Comparison of ENCODE assay signal across 24 mouse cellular contexts in the genomic region with DNA sequence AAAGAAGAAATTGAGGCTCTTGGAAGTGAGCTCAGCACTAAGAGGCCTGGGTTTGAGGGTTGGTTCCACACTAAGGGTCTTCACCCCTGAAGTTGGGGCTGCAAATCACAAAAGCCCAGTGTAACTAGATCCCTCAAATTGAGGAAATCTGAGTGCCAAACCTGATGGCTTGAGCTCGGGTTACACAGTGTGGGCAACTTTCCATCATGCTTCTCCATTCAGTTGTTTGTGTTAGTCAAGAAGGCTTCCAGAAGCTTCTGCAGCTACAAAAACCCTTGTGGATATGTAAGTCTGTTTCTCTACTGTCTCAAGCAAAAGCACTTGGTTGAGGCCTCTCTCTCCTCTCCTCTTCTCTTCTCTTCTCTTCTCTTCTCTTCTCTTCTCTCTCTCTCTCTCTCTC. TPM values are rescaled to one million over a fixed set of nuclear protein-coding genes. Genes with fewer than 3 reads are reported as not detected.
A peak's percentile ranks its signal among the peaks of the same experiment; 100 is the strongest.
DNase-seq lines count a peak whose midpoint lies in the region; ATAC-seq lines count a peak whose summit lies in the region.
"Had no signal": no experiment of that assay in that cellular context is flagged by ENCODE, and none has a peak within 500 bp of the region (broad histone marks: within the 10 kb centered on the region; RNA-seq: fewer than 3 reads in every experiment).

No protein-coding gene starts in this region.

- no peak overlapping the region; the same call in 1 of the 2 replicates for H3K27ac ChIP-seq in embryonic facial prominence, embryonic 14.5 days (replicated peaks; ENCODE audit: low read depth, low read length)
- H3K27ac ChIP-seq in embryonic facial prominence, embryonic 10.5 days (replicated peaks), result no peak overlapping the region
- peak overlapping the region; percentile 0; the same call in 1 of the 2 replicates for H3K27ac ChIP-seq in limb, embryonic 13.5 days
- H3K27ac ChIP-seq: embryonic facial prominence, embryonic 12.5 days; embryonic facial prominence, embryonic 15.5 days; forebrain, embryonic 10.5 days; forebrain, embryonic 12.5 days had no signal

- no peak overlapping the region for H3K4me3 ChIP-seq in embryonic facial prominence, embryonic 14.5 days (ENCODE audit: low read depth, low read length)
- H3K4me3 ChIP-seq in embryonic facial prominence, embryonic 10.5 days, result no peak overlapping the region
- no peak overlapping the region for H3K4me3 ChIP-seq in limb, embryonic 13.5 days
- H3K4me3 ChIP-seq: embryonic facial prominence, embryonic 12.5 days; embryonic facial prominence, embryonic 15.5 days; erythroblast, embryonic 14.5 days; forebrain, embryonic 10.5 days; forebrain, embryonic 12.5 days had no signal

- H3K4me1 ChIP-seq in embryonic facial prominence, embryonic 14.5 days (ENCODE audit: control insufficient read depth, insufficient read depth, low read length), result peaks cover 15% of the 10 kb centered on the region
- peaks cover 27% of the 10 kb centered on the region for H3K4me1 ChIP-seq in embryonic facial prominence, embryonic 10.5 days
- peaks cover 25% of the 10 kb centered on the region for H3K4me1 ChIP-seq in limb, embryonic 13.5 days
- H3K4me1 ChIP-seq: embryonic facial prominence, embryonic 12.5 days had no signal

- no peaks in the 10 kb centered on the region for H3K27me3 ChIP-seq in embryonic facial prominence, embryonic 14.5 days (replicated peaks; ENCODE audit: control insufficient read depth, insufficient read depth, low read length)
- H3K27me3 ChIP-seq in embryonic facial prominence, embryonic 10.5 days (replicated peaks; ENCODE audit: low read depth, poor library complexity, severe bottlenecking), result no peaks in the 10 kb centered on the region
- no peaks in the 10 kb centered on the region for H3K27me3 ChIP-seq in limb, embryonic 13.5 days
- H3K27me3 ChIP-seq: embryonic facial prominence, embryonic 12.5 days; embryonic facial prominence, embryonic 15.5 days; Patski had no signal

- ATAC-seq in embryonic facial prominence, embryonic 14.5 days (ENCODE audit: low read depth), result no peak
- ATAC-seq in limb, embryonic 13.5 days (ENCODE audit: low FRiP score, low read depth), result no peak
- ATAC-seq: activated CD4-positive, CD25-positive, alpha-beta regulatory T cell, adult 4 months; forebrain, embryonic 14.5 days; forebrain, embryonic 16.5 days; Patski had no signal

- peak; percentile 24 for DNase-seq in embryonic facial prominence, embryonic 14.5 days (ENCODE audit: low spot score)
- no peak for DNase-seq in embryonic facial prominence, embryonic 10.5 days (ENCODE audit: low spot score)
- peak; percentile 46 for DNase-seq in lung, postnatal 10 days
- no peak for DNase-seq in lung, postnatal 36 days
- peak; percentile 33 for DNase-seq in adipocyte (ENCODE audit: low spot score)
- DNase-seq in embryo, embryonic 10 days (ENCODE audit: low spot score), result no peak
- no peak for DNase-seq in embryo, embryonic 11 days
- DNase-seq: adrenal gland, postnatal 10 days; adrenal gland, postnatal 25 days; cerebellum, adult 11 months; cerebellum, adult 18-20 months; cerebellum, adult 8-10 months; cerebellum, adult 9-11 months; cerebellum, postnatal 36 days had no signal

- no peak overlapping the region for H3K4me2 ChIP-seq in embryonic facial prominence, embryonic 14.5 days (ENCODE audit: low read depth, low read length)
- H3K4me2 ChIP-seq in limb, embryonic 13.5 days (replicated peaks), result no peak overlapping the region
- H3K4me2 ChIP-seq: embryonic facial prominence, embryonic 12.5 days; embryonic facial prominence, embryonic 15.5 days; forebrain, embryonic 12.5 days had no signal

- no peaks in the 10 kb centered on the region for H3K36me3 ChIP-seq in embryonic facial prominence, embryonic 14.5 days (ENCODE audit: control insufficient read depth, insufficient read depth, low read length)
- no peaks in the 10 kb centered on the region for H3K36me3 ChIP-seq in embryonic facial prominence, embryonic 10.5 days (replicated peaks)
- H3K36me3 ChIP-seq in limb, embryonic 13.5 days, result no peaks in the 10 kb centered on the region
- H3K36me3 ChIP-seq: embryonic facial prominence, embryonic 12.5 days; embryonic facial prominence, embryonic 15.5 days; forebrain, embryonic 10.5 days; forebrain, embryonic 12.5 days had no signal

- H3K9ac ChIP-seq in embryonic facial prominence, embryonic 14.5 days (ENCODE audit: low read depth, low read length), result no peak overlapping the region
- no peak overlapping the region for H3K9ac ChIP-seq in limb, embryonic 13.5 days
- H3K9ac ChIP-seq: embryonic facial prominence, embryonic 12.5 days; embryonic facial prominence, embryonic 15.5 days; forebrain, embryonic 12.5 days had no signal

- H3K9me3 ChIP-seq in embryonic facial prominence, embryonic 14.5 days (ENCODE audit: control insufficient read depth, low read length), result no peaks in the 10 kb centered on the region
- H3K9me3 ChIP-seq in embryonic facial prominence, embryonic 10.5 days, result no peaks in the 10 kb centered on the region
- H3K9me3 ChIP-seq in limb, embryonic 13.5 days, result no peaks in the 10 kb centered on the region
- H3K9me3 ChIP-seq: embryonic facial prominence, embryonic 12.5 days; embryonic facial prominence, embryonic 15.5 days; forebrain, embryonic 10.5 days; forebrain, embryonic 12.5 days had no signal

- WGBS in embryonic facial prominence, embryonic 14.5 days, result 50% methylated on average over 1 of the region's 1 CpGs
- 71% methylated on average over 1 of the region's 1 CpGs for WGBS in embryonic facial prominence, embryonic 10.5 days
- 47% methylated on average over 1 of the region's 1 CpGs for WGBS in limb, embryonic 13.5 days

RNA-seq across cellular contexts. Expression of a gene that starts 17.8 kb away (rescaled TPM):
- polyA plus RNA-seq in embryonic facial prominence, embryonic 14.5 days (2014; fragmentation: Nextera tagmentation; extraction: Ambion mirVana), result 35.6 and 38.2 TPM in 2 replicates
- 60.6 and 61.5 TPM in 2 replicates for polyA plus RNA-seq in embryonic facial prominence, embryonic 10.5 days (2016; fragmentation: Nextera tagmentation; extraction: Ambion mirVana)
- polyA plus RNA-seq in limb, embryonic 13.5 days (2015; fragmentation: Nextera tagmentation; extraction: Ambion mirVana), result 60.9 and 63.3 TPM in 2 replicates

Comparison
In these comparisons a context has a peak if more than half of its experiments do, and no peak if none do; other contexts are left out.
1. DNase-seq: peak in embryonic facial prominence, embryonic 14.5 days (single experiment), lung, postnatal 10 days (single experiment) and adipocyte (single experiment); none in embryonic facial prominence, embryonic 10.5 days (single experiment), lung, postnatal 36 days (single experiment), embryo, embryonic 10 days (single experiment) and embryo, embryonic 11 days (single experiment).